Mouse (Mus musculus) spleen, embryonic (tissue): ENCODE data around the gene Arf3.
"Not testable (repeated sequence)": the region's sequence is repeated elsewhere in the genome, so short reads cannot be mapped to it uniquely, and the experiment has no call there.

Source experiments
- CTCF ChIA-PET: fragments of 350-600 bp; sonication (Branson Sonifier 250); formaldehyde crosslinking; loops from one replicate; lab custom pipeline; 2022; lab: Charles Lee

Gene Arf3

GRCm38 (mm10) chr15:98768259-98768658, 5.2 kb upstream of the Arf3 start:
- CTCF ChIA-PET: no interaction called here

- CTCF ChIA-PET: interaction anchor here (0.6 kb wide), 1 partner anchor 55 kb away, joined by 5 read pairs; no protein-coding TSS in a partner anchor
These were observed 2.9 kb upstream of the Arf3 start for GRCm38 (mm10) chr15:98765929-98766328.

GRCm38 (mm10) chr15:98762201-98762621, 803 bp downstream of the Arf3 start:
- CTCF ChIA-PET: no interaction called here

GRCm38 (mm10) chr15:98754125-98754524, 8.9 kb downstream of the Arf3 start:
- CTCF ChIA-PET: no interaction called here

GRCm38 (mm10) chr15:98753021-98753423, 10.0 kb downstream of the Arf3 start:
- CTCF ChIA-PET: no interaction called here

GRCm38 (mm10) chr15:98749093-98749492, 13.9 kb downstream of the Arf3 start:
- CTCF ChIA-PET: no interaction called here

GRCm38 (mm10) chr15:98747296-98747695, 15.7 kb downstream of the Arf3 start:
- CTCF ChIA-PET: interaction anchor here (0.6 kb wide), 1 partner anchor 20 kb away, joined by 5 read pairs; no protein-coding TSS in a partner anchor

GRCm38 (mm10) chr15:98746344-98746965, 16.6 kb downstream of the Arf3 start:
- CTCF ChIA-PET: interaction anchor here (0.6 kb wide), 1 partner anchor 19 kb away, joined by 5 read pairs; no protein-coding TSS in a partner anchor

DNA sequence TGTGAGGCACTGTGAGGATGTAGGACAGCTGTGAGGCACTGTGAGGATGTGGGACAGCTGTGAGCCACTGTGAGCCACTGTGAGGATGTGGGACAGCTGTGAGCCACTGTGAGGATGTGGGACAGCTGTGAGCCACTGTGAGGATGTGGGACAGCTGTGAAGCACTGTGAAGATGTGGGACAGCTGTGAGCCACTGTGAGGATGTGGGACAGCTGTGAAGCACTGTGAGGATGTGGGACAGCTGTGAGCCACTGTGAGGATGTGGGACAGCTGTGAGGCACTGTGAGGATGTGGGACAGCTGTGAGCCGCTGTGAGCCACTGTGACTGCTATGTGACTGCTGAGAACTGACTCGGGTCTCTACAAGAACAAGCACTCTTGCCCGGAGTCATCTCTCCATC, 19.2 kb downstream of the Arf3 start:
- CTCF ChIA-PET: not testable (repeated sequence)

GRCm38 (mm10) chr15:98742766-98743428, 20.1 kb downstream of the Arf3 start:
- CTCF ChIA-PET: no interaction called here

DNA sequence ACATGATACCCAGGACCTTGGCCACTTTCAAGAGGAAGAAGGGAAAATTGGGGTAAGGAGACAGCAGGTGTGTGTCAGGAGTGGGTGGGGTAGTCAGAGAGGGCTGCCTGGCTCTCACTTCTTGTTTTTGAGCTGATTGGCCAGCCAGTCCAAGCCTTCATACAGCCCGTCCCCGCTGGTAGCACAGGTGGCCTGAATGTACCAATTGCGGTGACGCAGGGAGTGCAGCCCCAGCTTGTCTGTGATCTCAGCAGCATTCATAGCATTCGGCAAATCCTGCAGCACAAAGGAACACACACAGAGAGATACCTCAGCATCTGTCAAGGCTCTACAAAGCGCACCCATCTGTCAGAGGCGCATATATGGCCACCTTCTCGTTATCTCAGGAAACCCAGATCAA, 22.8 kb downstream of the Arf3 start:
- CTCF ChIA-PET: interaction anchor here (0.6 kb wide), 1 partner anchor 1019 kb away, joined by 19 read pairs; no protein-coding TSS in a partner anchor

DNA sequence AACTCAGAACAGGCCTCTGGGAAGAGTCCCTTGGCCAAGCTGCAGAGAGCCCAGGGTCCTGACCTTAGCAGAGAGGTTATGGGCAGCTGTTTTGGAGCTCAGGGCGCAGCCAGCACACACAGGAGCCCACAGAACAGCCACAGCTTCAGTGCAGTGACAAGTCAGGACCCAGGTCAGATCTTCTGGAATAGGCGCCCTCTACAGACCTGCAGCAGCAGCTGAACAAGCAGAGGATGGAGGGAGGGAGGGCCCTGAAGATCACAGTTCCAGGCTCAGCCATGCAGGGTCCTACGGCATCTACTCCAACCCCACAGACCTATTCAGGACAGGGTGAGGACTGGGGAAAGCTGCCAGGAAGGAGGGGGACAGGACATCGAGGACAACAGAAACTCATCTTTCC, 24.2 kb downstream of the Arf3 start:
- CTCF ChIA-PET: no interaction called here

GRCm38 (mm10) chr15:98737881-98738280, 25.1 kb downstream of the Arf3 start:
- CTCF ChIA-PET: no interaction called here

- CTCF ChIA-PET: no interaction called here
These were observed 26.5 kb downstream of the Arf3 start for GRCm38 (mm10) chr15:98736521-98736920.

DNA sequence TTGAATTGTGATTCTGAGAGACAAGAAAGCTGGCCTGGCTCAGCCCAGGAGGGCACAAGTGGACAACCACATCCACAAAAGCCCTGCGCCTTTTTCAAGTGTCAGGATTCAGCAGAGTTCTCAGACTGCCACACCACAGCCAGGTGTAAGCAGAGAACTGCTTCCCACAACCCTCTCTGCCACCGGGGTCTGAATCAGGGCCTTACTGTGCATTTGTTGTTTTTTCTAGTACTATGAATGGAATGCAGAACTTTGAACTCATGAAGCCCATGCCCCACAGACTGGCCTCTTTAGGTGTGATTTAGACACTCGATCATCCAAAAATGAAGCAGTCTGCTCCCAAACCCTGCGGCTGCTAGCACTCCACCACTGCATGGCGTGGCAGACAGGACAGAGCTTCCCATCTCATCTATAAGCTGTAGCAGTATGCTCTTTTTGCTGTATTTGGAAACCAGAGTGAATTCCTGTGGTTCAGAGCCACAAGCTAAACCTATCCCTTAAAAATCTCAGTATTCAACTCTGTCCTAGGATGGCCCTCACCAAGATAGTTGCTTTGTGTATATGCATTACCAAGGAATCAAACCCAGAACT, 28.9 kb downstream of the Arf3 start:
- CTCF ChIA-PET: interaction anchor here (0.6 kb wide), 1 partner anchor 1277 kb away, joined by 3 read pairs; no protein-coding TSS in a partner anchor

DNA sequence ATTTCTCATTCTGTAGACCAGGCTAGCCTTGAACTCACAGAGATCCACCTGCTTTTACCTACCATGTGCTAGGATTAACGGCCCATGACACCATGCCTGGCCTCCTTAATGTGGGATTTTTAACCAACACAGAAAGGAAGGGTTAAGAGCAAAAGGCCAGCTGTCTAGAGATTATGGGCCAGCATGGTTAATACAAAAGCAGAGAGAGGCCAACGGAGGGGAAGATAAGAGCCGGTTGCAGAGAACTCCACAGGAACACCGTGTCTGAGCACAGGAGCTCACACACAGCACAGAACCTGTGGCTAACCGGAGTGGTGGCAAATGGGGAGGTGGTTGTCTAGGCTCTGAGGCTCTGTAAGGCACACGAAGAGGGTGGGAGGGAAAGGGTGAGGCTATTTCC, 29.6 kb downstream of the Arf3 start:
- CTCF ChIA-PET: no interaction called here

GRCm38 (mm10) chr15:98732006-98732531, 30.9 kb downstream of the Arf3 start:
- CTCF ChIA-PET: interaction anchor here (0.7 kb wide), 1 partner anchor 87 kb away, joined by 16 read pairs; no protein-coding TSS in a partner anchor

DNA sequence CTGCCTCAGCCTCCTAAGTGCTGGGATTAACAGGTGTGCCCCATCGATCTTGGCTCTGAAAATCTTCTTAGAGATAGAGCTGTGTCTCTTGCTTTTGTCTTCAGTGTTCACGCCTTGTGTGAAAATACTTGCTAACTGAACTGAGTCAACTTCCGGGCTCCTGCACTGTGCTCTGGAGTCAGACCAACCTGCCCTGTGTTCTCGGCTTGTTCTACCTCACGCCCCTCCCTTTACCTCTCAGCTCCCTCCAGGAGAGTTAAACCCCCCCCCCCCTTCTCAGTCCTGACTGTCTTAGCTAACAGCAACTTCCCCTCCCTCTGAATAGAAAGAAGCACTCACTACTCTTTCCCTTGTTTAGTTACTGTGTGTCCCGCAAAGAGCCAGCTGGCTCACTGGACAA, 32.2 kb downstream of the Arf3 start:
- CTCF ChIA-PET: interaction anchor here (0.7 kb wide), 2 partner anchors 80 to 1237 kb away, joined by 4 to 11 read pairs; no protein-coding TSS in a partner anchor

GRCm38 (mm10) chr15:98729791-98730545, 33.0 kb downstream of the Arf3 start:
- CTCF ChIA-PET: interaction anchor here (0.7 kb wide), 1 partner anchor 1238 kb away, joined by 4 read pairs; no protein-coding TSS in a partner anchor

GRCm38 (mm10) chr15:98728366-98728765, 34.6 kb downstream of the Arf3 start:
- CTCF ChIA-PET: interaction anchor here (1.0 kb wide), 1 partner anchor 31 kb away, joined by 3 read pairs; no protein-coding TSS in a partner anchor
